Mouse (Mus musculus) ovary, adult 2 months (tissue): ENCODE data around the gene Tmem9. TPM values are rescaled to one million over a fixed set of nuclear protein-coding genes. Genes with fewer than 3 reads are reported as not detected.

Experiments used
- polyA plus RNA-seq: library from polyadenylated mRNA; depleted of rRNA; stranded (reverse); fragments of >200 nt; gene quantifications from 2 replicates; pipeline ENCODE4 v1.2.3, GENCODE M21; 2012; rRNA removed

Gene Tmem9
- 158 and 172 TPM in 2 replicates for polyA plus RNA-seq

GRCm38 (mm10) chr1:136007211-136008158 is at the start of gene Tmem9:
Gene Tmem9, plus strand, starts transcription at chr1:136008150.

GRCm38 (mm10) chr1:136006292-136006748 is 1.6 kb upstream of the Tmem9 start, which contains the start of gene Igfn1:
Gene Igfn1, minus strand, starts transcription at chr1:136006342.

DNA sequence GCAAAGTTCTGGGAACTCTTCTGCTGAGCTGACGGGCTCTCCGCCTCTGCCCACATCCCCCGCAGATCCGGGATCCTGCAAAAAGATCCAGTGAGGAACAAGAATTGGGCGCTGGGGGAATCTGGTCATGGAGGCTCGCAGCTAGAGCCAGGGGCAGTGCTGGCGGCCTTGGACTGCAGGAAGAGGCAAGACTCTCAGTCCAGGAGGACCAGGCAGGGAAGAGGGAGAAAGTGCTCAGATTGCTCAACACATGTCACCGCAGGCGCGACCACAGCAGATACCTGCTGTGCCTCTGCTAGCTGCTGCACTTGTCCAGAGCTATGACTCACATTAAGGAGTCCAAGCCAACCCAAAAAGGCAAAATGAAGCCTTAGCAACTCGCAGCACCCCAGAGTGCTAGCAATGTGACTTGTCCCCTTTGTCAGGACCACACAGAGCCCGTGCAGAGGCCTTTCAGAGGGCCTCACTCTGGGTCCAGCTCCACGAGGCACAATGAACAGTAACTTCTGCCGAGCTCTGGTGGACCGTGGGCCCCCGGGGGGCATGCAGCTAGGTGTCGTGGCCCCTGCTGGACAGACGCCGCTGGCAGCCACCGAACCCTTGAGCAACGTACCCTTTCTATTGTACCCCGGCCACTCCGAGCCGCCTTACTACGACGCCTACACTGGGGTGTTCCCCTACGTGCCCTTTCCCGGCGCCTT is 42.5 kb downstream of the Tmem9 start, which contains the start of gene Ascl5:
Ascl5 (plus strand) TSS at position 493 of the 701 bp plus-strand sequence.

GRCm38 (mm10) chr1:136052547-136052946 is 44.6 kb downstream of the Tmem9 start, which contains the start of gene Cacna1s:
Gene Cacna1s, plus strand, starts transcription at chr1:136052750.

Other genes with a start within 250 kb of the Tmem9 start
- 90.3 and 128 TPM in 2 replicates for gene Phlda3, start 242.0 kb upstream of the Tmem9 start, polyA plus RNA-seq
- 1.3 and 2.2 TPM in 2 replicates for gene Tnni1, start 228.7 kb upstream of the Tmem9 start, polyA plus RNA-seq
- gene Lad1, start 189.6 kb upstream of the Tmem9 start, polyA plus RNA-seq, result 15.1 and 16.2 TPM in 2 replicates
- gene Tnnt2, start 171.8 kb upstream of the Tmem9 start, polyA plus RNA-seq, result 2.2 and 3.9 TPM in 2 replicates
- 1.6 and 1.7 TPM in 2 replicates for gene Pkp1, start 88.9 kb upstream of the Tmem9 start, polyA plus RNA-seq
- 0.07 and 0.39 TPM in 2 replicates for gene Igfn1, start 1.8 kb upstream of the Tmem9 start, polyA plus RNA-seq
- not detected in 2 replicates for gene Ascl5, start 42.7 kb downstream of the Tmem9 start, polyA plus RNA-seq
- 4.4 and 4.6 TPM in 2 replicates for gene Cacna1s, start 44.6 kb downstream of the Tmem9 start, polyA plus RNA-seq
- 5.1 TPM in 2 replicates for gene Kif21b, start 123.2 kb downstream of the Tmem9 start, polyA plus RNA-seq
- gene Mroh3, start 204.7 kb downstream of the Tmem9 start, polyA plus RNA-seq, result 0.13 and 0.20 TPM in 2 replicates
- 9.8 and 11.4 TPM in 2 replicates for gene Inava, start 226.1 kb downstream of the Tmem9 start, polyA plus RNA-seq